Mouse (Mus musculus) hindbrain, embryonic 13.5 days (tissue): ENCODE results near the gene Ankrd40. TPM values are rescaled to one million over a fixed set of nuclear protein-coding genes. Genes with fewer than 3 reads are reported as not detected.

Source experiments
- ATAC-seq: fragments of 200-750 bp; cut with Nextera tagmentation; 2 replicates; pipeline ENCODE4 v1.8.0; 2017; ENCODE audit warnings: moderate TSS enrichment; ENCODE audit not compliant: low FRiP score
- H3K27ac ChIP-seq: fragments of 300-500 bp; sonication (generic); 2 replicates; pipeline ENCODE4 v1.5.1; 2015; ENCODE audit warnings: inconsistent platforms, mild to moderate bottlenecking, moderate library complexity
- H3K27me3 ChIP-seq: fragments of 300-500 bp; sonication (generic); 2 replicates; pipeline ENCODE4 v1.6.1; 2015; ENCODE audit warnings: mild to moderate bottlenecking, inconsistent platforms
- H3K36me3 ChIP-seq: fragments of 300-500 bp; sonication (generic); 2 replicates; pipeline ENCODE4 v1.6.1; 2015; ENCODE audit warnings: mild to moderate bottlenecking, inconsistent platforms
- H3K4me1 ChIP-seq: fragments of 300-500 bp; sonication (generic); replicated peaks from 2 replicates; pipeline ENCODE4 v1.6.1; 2015; ENCODE audit warnings: inconsistent platforms
- H3K4me2 ChIP-seq: fragments of 300-500 bp; sonication (generic); 2 replicates; pipeline ENCODE4 v1.6.1; 2015; ENCODE audit warnings: inconsistent platforms, mild to moderate bottlenecking, moderate library complexity
- H3K4me3 ChIP-seq: fragments of 300-500 bp; sonication (generic); 2 replicates; pipeline ENCODE4 v1.5.1; 2015; ENCODE audit warnings: mild to moderate bottlenecking, inconsistent platforms
- H3K9ac ChIP-seq: fragments of 300-500 bp; sonication (generic); 2 replicates; pipeline ENCODE4 v1.6.1; 2015; ENCODE audit warnings: mild to moderate bottlenecking, inconsistent platforms
- H3K9me3 ChIP-seq: fragments of 300-500 bp; sonication (generic); 2 replicates; pipeline ENCODE4 v1.6.1; 2016; ENCODE audit warnings: inconsistent platforms
- WGBS: fragments of 180-500 bp; shearing (Covaris S2); methylation state at CpG from one replicate; pipeline ENCODE4 v1.1.7; 2015; 5-methylcytosine and 5-hydroxymethylcytosine counted together
- polyA plus RNA-seq: library from polyadenylated mRNA; unstranded; fragments of >200 nt; fragmentation: Nextera tagmentation; extraction: Ambion mirVana; gene quantifications from 2 replicates; pipeline ENCODE4 v1.2.1, GENCODE M21; 2015

Ankrd40 gene
- polyA plus RNA-seq, 1 experiment from 2014 or later = 10.6 TPM

GRCm38 (mm10) chr11:94344470-94344869, 16.7 kb downstream of the Ankrd40 start:
- H3K36me3 ChIP-seq = peaks cover 5% of the 10 kb centered on the region
- H3K27ac ChIP-seq = 0 out of 2 replicates have a peak overlapping the region, but pooled peaks have one; percentile 69
- peaks cover 45% of the 10 kb centered on the region for H3K4me1 ChIP-seq
- 79% methylated on average over 1 of the region's 1 CpGs for WGBS
- H3K27me3 ChIP-seq = peaks cover 8% of the 10 kb centered on the region; the same call in 1 of the 2 replicates
- no peak overlapping the region for H3K4me2 ChIP-seq
- H3K9ac ChIP-seq = 0 out of 2 replicates have a peak overlapping the region, but pooled peaks have one; percentile 35
- H3K4me3 ChIP-seq = no peak overlapping the region
- ATAC-seq = no peak
- H3K9me3 ChIP-seq = no peaks in the 10 kb centered on the region

- Histone ChIP-seq H3K27me3 (peaks cover 8% of the 10 kb centered on the region; the same call in 1 of the 2 replicates), H3K9ac (no peak overlapping the region), H3K9me3 (no peaks in the 10 kb centered on the region), H3K36me3 (no peaks in the 10 kb centered on the region), H3K4me1 (peaks cover 40% of the 10 kb centered on the region), H3K4me3 (no peak overlapping the region), H3K4me2 (no peak overlapping the region), H3K27ac (no peak overlapping the region)
- ATAC-seq = no peak
- 81% methylated on average over 10 of the region's 10 CpGs for WGBS
These were observed 18.1 kb downstream of the Ankrd40 start for GRCm38 (mm10) chr11:94345926-94346325.

GRCm38 (mm10) chr11:94346611-94347010, 18.8 kb downstream of the Ankrd40 start:
- Histone ChIP-seq H3K4me1 (peaks cover 34% of the 10 kb centered on the region), H3K9ac (no peak overlapping the region), H3K36me3 (no peaks in the 10 kb centered on the region), H3K9me3 (no peaks in the 10 kb centered on the region), H3K27me3 (peaks cover 8% of the 10 kb centered on the region; the same call in 1 of the 2 replicates), H3K27ac (no peak overlapping the region), H3K4me3 (no peak overlapping the region), H3K4me2 (no peak overlapping the region)
- no peak for ATAC-seq
- WGBS = 63% methylated on average over 3 of the region's 3 CpGs

GRCm38 (mm10) chr11:94347063-94347575, 19.3 kb downstream of the Ankrd40 start:
- Histone ChIP-seq H3K4me3 (no peak overlapping the region), H3K9me3 (no peaks in the 10 kb centered on the region), H3K27ac (no peak overlapping the region), H3K4me2 (no peak overlapping the region), H3K9ac (no peak overlapping the region), H3K4me1 (peaks cover 29% of the 10 kb centered on the region), H3K36me3 (no peaks in the 10 kb centered on the region), H3K27me3 (peaks cover 8% of the 10 kb centered on the region; the same call in 1 of the 2 replicates)
- no peak for ATAC-seq
- 89% methylated on average over 7 of the region's 7 CpGs for WGBS

- Histone ChIP-seq H3K27ac (no peak overlapping the region), H3K4me2 (no peak overlapping the region), H3K36me3 (no peaks in the 10 kb centered on the region), H3K27me3 (peaks cover 6% of the 10 kb centered on the region; the same call in 1 of the 2 replicates), H3K9me3 (no peaks in the 10 kb centered on the region), H3K9ac (no peak overlapping the region), H3K4me1 (0 out of 2 replicates have a peak, but pooled peaks cover 5% of the 10 kb centered on the region), H3K4me3 (no peak overlapping the region)
- WGBS = 96% methylated on average over 2 of the region's 2 CpGs
- ATAC-seq = no peak
These were observed 22.0 kb downstream of the Ankrd40 start for GRCm38 (mm10) chr11:94349839-94350238.

- no peak for ATAC-seq
- H3K36me3 ChIP-seq = no peaks in the 10 kb centered on the region
- 0 out of 2 replicates have a peak, but pooled peaks cover 5% of the 10 kb centered on the region for H3K4me1 ChIP-seq
- H3K27ac ChIP-seq = no peak overlapping the region
- H3K9ac ChIP-seq = no peak overlapping the region
- peaks cover 2% of the 10 kb centered on the region; the same call in 1 of the 2 replicates for H3K27me3 ChIP-seq
- no peak overlapping the region for H3K4me2 ChIP-seq
- H3K4me3 ChIP-seq = no peak overlapping the region
- WGBS = 74% methylated on average over 1 of the region's 1 CpGs
- H3K9me3 ChIP-seq = no peaks in the 10 kb centered on the region
These were observed 22.5 kb downstream of the Ankrd40 start for GRCm38 (mm10) chr11:94350337-94350736.

GRCm38 (mm10) chr11:94351094-94351493, 23.3 kb downstream of the Ankrd40 start:
- Histone ChIP-seq H3K9me3 (no peaks in the 10 kb centered on the region), H3K4me2 (no peak overlapping the region), H3K36me3 (no peaks in the 10 kb centered on the region), H3K27me3 (no peaks in the 10 kb centered on the region), H3K4me3 (no peak overlapping the region), H3K27ac (no peak overlapping the region), H3K9ac (no peak overlapping the region), H3K4me1 (0 out of 2 replicates have a peak, but pooled peaks cover 5% of the 10 kb centered on the region)
- ATAC-seq = no peak
- WGBS = 38% methylated on average over 3 of the region's 3 CpGs

GRCm38 (mm10) chr11:94355521-94356217, 27.9 kb downstream of the Ankrd40 start:
- Histone ChIP-seq H3K4me1 (no peaks in the 10 kb centered on the region), H3K4me3 (no peak overlapping the region), H3K4me2 (no peak overlapping the region), H3K27me3 (0 out of 2 replicates have a peak, but pooled peaks cover 4% of the 10 kb centered on the region), H3K9me3 (no peaks in the 10 kb centered on the region), H3K9ac (no peak overlapping the region), H3K27ac (no peak overlapping the region), H3K36me3 (no peaks in the 10 kb centered on the region)
- no peak for ATAC-seq
- 77% methylated on average over 9 of the region's 9 CpGs for WGBS

- WGBS = 96% methylated on average over 12 of the region's 12 CpGs
- no peak for ATAC-seq
- Histone ChIP-seq H3K4me3 (no peak overlapping the region), H3K27ac (no peak overlapping the region), H3K36me3 (no peaks in the 10 kb centered on the region), H3K9me3 (no peaks in the 10 kb centered on the region), H3K4me2 (no peak overlapping the region), H3K9ac (no peak overlapping the region), H3K27me3 (0 out of 2 replicates have a peak, but pooled peaks cover 6% of the 10 kb centered on the region), H3K4me1 (no peaks in the 10 kb centered on the region)
These were observed 31.4 kb downstream of the Ankrd40 start for GRCm38 (mm10) chr11:94359168-94359567.

- no peak for ATAC-seq
- no peak overlapping the region for H3K27ac ChIP-seq
- 0 out of 2 replicates have a peak, but pooled peaks cover 6% of the 10 kb centered on the region for H3K27me3 ChIP-seq
- no peaks in the 10 kb centered on the region for H3K9me3 ChIP-seq
- no peak overlapping the region for H3K4me3 ChIP-seq
- no peaks in the 10 kb centered on the region for H3K36me3 ChIP-seq
- 96% methylated on average over 14 of the region's 14 CpGs for WGBS
- H3K4me1 ChIP-seq = no peaks in the 10 kb centered on the region
- H3K4me2 ChIP-seq = no peak overlapping the region
- H3K9ac ChIP-seq = no peak overlapping the region
These were observed 33.5 kb downstream of the Ankrd40 start for GRCm38 (mm10) chr11:94361166-94361870.

GRCm38 (mm10) chr11:94362101-94362500, 34.3 kb downstream of the Ankrd40 start:
- Histone ChIP-seq H3K4me3 (no peak overlapping the region), H3K27me3 (0 out of 2 replicates have a peak, but pooled peaks cover 6% of the 10 kb centered on the region), H3K9ac (no peak overlapping the region), H3K4me1 (no peaks in the 10 kb centered on the region), H3K9me3 (no peaks in the 10 kb centered on the region), H3K27ac (no peak overlapping the region), H3K4me2 (no peak overlapping the region), H3K36me3 (no peaks in the 10 kb centered on the region)
- ATAC-seq = no peak
- WGBS = 88% methylated on average over 5 of the region's 5 CpGs

- Histone ChIP-seq H3K4me1 (no peaks in the 10 kb centered on the region), H3K27me3 (0 out of 2 replicates have a peak, but pooled peaks cover 2% of the 10 kb centered on the region), H3K4me3 (no peak overlapping the region), H3K27ac (no peak overlapping the region), H3K9me3 (no peaks in the 10 kb centered on the region), H3K9ac (no peak overlapping the region), H3K4me2 (no peak overlapping the region), H3K36me3 (no peaks in the 10 kb centered on the region)
- WGBS = 89% methylated on average over 7 of the region's 7 CpGs
- ATAC-seq = no peak
These were observed 35.9 kb downstream of the Ankrd40 start for GRCm38 (mm10) chr11:94363690-94364089.
